Mouse (Mus musculus): ENCODE results near the gene Polr2a. TPM values are rescaled to one million over a fixed set of nuclear protein-coding genes. Genes with fewer than 3 reads are reported as not detected.
"Not testable (repeated sequence)": the region's sequence is repeated elsewhere in the genome, so short reads cannot be mapped to it uniquely, and the experiment has no call there.

Gene Polr2a
- polyA plus RNA-seq, 1 experiment from 2014 or later: 34.5 TPM

- no peaks in the 10 kb centered on the region for H3K36me3 ChIP-seq (replicated peaks)
These were observed 51.5 kb downstream of the Polr2a start for GRCm38 (mm10) chr11:69706775-69707479.

DNA sequence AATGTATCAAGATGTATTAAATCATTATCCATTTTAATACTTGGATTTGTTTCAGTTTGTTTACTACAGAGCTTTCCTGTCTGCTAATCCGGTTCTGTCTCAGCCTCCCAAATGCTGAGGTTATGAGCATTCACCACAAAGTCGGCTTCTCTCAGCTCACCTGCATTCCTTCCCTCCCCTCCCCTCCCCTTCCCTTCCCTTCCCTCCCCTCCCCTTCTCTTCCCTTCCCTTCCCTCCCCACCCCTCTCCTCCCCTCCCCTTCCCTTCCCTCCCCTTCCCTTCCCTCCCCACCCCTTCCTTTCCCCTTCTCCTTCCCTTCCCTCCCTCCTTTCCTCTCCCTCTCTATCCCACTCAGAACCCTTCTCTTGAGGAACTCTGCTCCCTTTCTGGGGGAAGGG lies 53.8 kb downstream of the Polr2a start:
- no peaks in the 10 kb centered on the region for H3K36me3 ChIP-seq (replicated peaks)
- DNase-seq (ENCODE audit: extremely low spot score, low spot score): no peak
- 58% methylated on average over 2 of the region's 2 CpGs for whole genome bisulfite sequencing

More at GRCm38 (mm10) chr11:69706775-69707479, 51.5 kb downstream of the Polr2a start:
- Histone ChIP-seq H3K27me3 (ENCODE audit: poor library complexity, severe bottlenecking) (no peaks in the 10 kb centered on the region), H3K9me3 (no peaks in the 10 kb centered on the region), H3K4me1 (peaks cover 17% of the 10 kb centered on the region), H3K27ac (no peak overlapping the region), H3K4me3 (no peak overlapping the region)
- DNase-seq (ENCODE audit: extremely low spot score, low spot score): no peak
- 50% methylated on average over 6 of the region's 6 CpGs for WGBS

GRCm38 (mm10) chr11:69703814-69704612 lies 54.4 kb downstream of the Polr2a start:
- Histone ChIP-seq H3K27ac (no peak overlapping the region), H3K4me1 (0 out of 2 replicates have a peak, but pooled peaks cover 7% of the 10 kb centered on the region), H3K27me3 (ENCODE audit: poor library complexity, severe bottlenecking) (no peaks in the 10 kb centered on the region), H3K36me3 (replicated peaks) (no peaks in the 10 kb centered on the region), H3K4me3 (no peak overlapping the region), H3K9me3 (no peaks in the 10 kb centered on the region)
- 75% methylated on average over 8 of the region's 8 CpGs for WGBS
- no peak for DNase-seq (ENCODE audit: extremely low spot score, low spot score)

More for the DNA sequence above, 53.8 kb downstream of the Polr2a start:
- Histone ChIP-seq H3K4me3 (no peak overlapping the region), H3K9me3 (no peaks in the 10 kb centered on the region), H3K4me1 (peaks cover 13% of the 10 kb centered on the region), H3K27me3 (ENCODE audit: poor library complexity, severe bottlenecking) (no peaks in the 10 kb centered on the region), H3K27ac (no peak overlapping the region)

GRCm38 (mm10) chr11:69703381-69703780 lies 55.1 kb downstream of the Polr2a start:
- H3K4me1 ChIP-seq; H3K4me3 ChIP-seq; H3K9me3 ChIP-seq; DNase-seq (ENCODE audit: extremely low spot score, low spot score); H3K27ac ChIP-seq; H3K27me3 ChIP-seq (ENCODE audit: poor library complexity, severe bottlenecking); H3K36me3 ChIP-seq (replicated peaks): not testable (repeated sequence)
- WGBS: 78% methylated on average over 3 of the region's 3 CpGs

DNA sequence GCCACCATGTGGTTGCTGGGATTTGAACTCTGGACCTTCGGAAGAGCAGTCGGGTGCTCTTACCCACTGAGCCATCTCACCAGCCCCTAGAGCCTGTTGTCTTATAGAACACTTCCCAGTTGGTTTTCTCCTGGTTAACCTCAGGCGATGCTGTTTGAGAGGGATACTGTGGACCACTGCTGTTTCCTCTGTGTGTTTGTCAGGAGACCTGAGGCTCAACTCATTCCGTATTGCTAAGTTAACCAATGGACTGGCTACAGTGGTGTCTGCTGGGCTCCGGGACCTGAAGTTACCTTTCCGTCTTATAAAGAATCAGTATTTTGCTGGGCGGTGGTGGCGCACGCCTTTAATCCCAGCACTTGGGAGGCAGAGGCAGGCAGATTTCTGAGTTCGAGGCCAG lies 55.6 kb downstream of the Polr2a start:
- not testable (repeated sequence) for H3K27ac ChIP-seq; H3K4me3 ChIP-seq; H3K9me3 ChIP-seq; H3K4me1 ChIP-seq; H3K36me3 ChIP-seq (replicated peaks); DNase-seq (ENCODE audit: extremely low spot score, low spot score); H3K27me3 ChIP-seq (ENCODE audit: poor library complexity, severe bottlenecking)
- 95% methylated on average over 10 of the region's 10 CpGs for WGBS

DNA sequence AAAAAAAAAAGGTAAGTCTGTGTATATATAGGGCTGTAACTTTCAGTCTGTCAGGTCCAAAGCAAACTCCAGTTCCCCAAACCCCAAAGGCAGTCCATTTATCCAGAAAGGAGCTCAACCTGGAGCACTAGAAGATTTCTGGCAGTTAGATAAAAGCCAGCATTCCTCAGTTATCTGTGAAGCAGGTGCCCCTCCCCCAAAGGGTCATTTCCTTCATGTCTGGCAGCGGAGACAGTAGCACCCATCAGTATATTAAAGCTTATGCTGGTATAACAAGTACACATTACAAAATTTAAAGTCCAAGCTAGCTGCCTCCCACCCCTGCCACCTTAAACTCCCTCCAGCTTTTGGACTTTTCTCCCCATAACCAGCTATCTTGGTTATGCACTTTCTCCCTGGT lies 58.8 kb downstream of the Polr2a start:
- no peak overlapping the region for H3K4me3 ChIP-seq
- WGBS: 79% methylated on average over 1 of the region's 1 CpGs
- no peak for DNase-seq (ENCODE audit: extremely low spot score, low spot score)
- peaks cover 10% of the 10 kb centered on the region; the same call in 1 of the 2 replicates for H3K27me3 ChIP-seq (ENCODE audit: poor library complexity, severe bottlenecking)
- H3K4me1 ChIP-seq: peaks cover 15% of the 10 kb centered on the region
- H3K36me3 ChIP-seq (replicated peaks): no peaks in the 10 kb centered on the region
- no peak overlapping the region for H3K27ac ChIP-seq
- no peaks in the 10 kb centered on the region for H3K9me3 ChIP-seq

- Histone ChIP-seq H3K4me3 (no peak overlapping the region), H3K9me3 (no peaks in the 10 kb centered on the region), H3K4me1 (peaks cover 16% of the 10 kb centered on the region), H3K36me3 (replicated peaks) (no peaks in the 10 kb centered on the region), H3K27me3 (ENCODE audit: poor library complexity, severe bottlenecking) (peaks cover 11% of the 10 kb centered on the region; the same call in 1 of the 2 replicates), H3K27ac (no peak overlapping the region)
- DNase-seq (ENCODE audit: extremely low spot score, low spot score): no peak
- WGBS: 74% methylated on average over 5 of the region's 5 CpGs
These were observed 59.9 kb downstream of the Polr2a start for GRCm38 (mm10) chr11:69698574-69698973.

GRCm38 (mm10) chr11:69697396-69697795 lies 61.0 kb downstream of the Polr2a start:
- DNase-seq (ENCODE audit: extremely low spot score, low spot score): no peak
- H3K4me1 ChIP-seq: peaks cover 19% of the 10 kb centered on the region

DNA sequence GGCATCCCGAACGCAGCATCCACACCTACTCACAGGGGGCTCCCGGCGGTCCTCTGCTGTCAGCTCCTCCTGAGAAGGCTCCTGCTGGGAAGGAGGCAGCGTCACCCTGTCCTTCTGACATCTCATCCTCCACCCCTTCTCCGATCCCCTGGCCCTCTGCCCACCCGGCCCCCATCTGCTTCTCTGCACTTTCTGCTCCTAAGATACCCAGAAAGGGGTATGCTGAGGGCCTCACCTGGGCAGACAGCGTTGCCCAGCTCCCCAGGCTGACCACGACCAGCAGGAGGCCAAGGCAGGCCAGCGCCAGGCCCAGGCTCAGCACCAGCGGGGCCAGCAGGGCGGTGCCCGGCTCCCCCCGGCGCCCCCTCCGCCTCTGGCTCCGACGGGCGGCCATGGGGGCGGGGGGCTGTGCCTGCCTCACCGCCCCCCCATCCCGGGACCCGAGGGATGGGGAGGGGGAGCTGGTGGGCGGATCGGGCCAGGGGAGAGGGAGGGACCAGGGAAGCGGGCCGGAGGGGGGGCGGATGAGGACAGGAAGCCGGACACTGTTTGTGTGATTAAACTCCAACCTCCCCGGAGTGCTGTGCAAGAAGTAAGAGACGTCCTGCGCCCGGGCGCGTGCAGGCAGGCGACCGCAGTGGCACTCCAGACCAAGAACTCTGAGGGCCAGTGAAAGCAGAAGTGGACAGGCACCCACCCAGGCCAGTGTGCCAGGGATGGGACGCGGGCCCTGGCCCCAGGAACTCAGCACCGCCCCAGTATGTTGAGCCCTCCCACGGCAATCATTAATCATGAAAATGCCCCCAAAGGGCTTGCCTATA lies 62.9 kb downstream of the Polr2a start, which contains the start of the genes Tnfsf12 and Tnfsfm13:
Gene Tnfsf12 (minus strand): TSS at position 489 of the 821 bp plus-strand sequence.
Gene Tnfsfm13 (minus strand): TSS at position 738 of the 821 bp plus-strand sequence.
- peaks cover 19% of the 10 kb centered on the region for H3K4me1 ChIP-seq
- DNase-seq (ENCODE audit: extremely low spot score, low spot score): peak; percentile 47
- H3K4me3 ChIP-seq: peak within 1 kb of the TSS; percentile 62
- 2% methylated on average over 40 of the region's 41 CpGs for WGBS
- H3K27ac ChIP-seq: peak within 1 kb of the TSS; percentile 87
- no peaks in the 10 kb centered on the region for H3K9me3 ChIP-seq
- no peaks in the 10 kb centered on the region for H3K36me3 ChIP-seq (replicated peaks)
- H3K27me3 ChIP-seq (ENCODE audit: poor library complexity, severe bottlenecking): peaks cover 11% of the 10 kb centered on the region; the same call in 1 of the 2 replicates

More at GRCm38 (mm10) chr11:69697396-69697795, 61.0 kb downstream of the Polr2a start:
- Histone ChIP-seq H3K36me3 (replicated peaks) (no peaks in the 10 kb centered on the region), H3K27ac (no peak overlapping the region), H3K4me3 (no peak overlapping the region), H3K27me3 (ENCODE audit: poor library complexity, severe bottlenecking) (peaks cover 11% of the 10 kb centered on the region; the same call in 1 of the 2 replicates), H3K9me3 (no peaks in the 10 kb centered on the region)
- 85% methylated on average over 3 of the region's 3 CpGs for WGBS

- Histone ChIP-seq H3K4me1 (peaks cover 19% of the 10 kb centered on the region), H3K36me3 (replicated peaks) (no peaks in the 10 kb centered on the region), H3K9me3 (no peaks in the 10 kb centered on the region), H3K27me3 (ENCODE audit: poor library complexity, severe bottlenecking) (peaks cover 11% of the 10 kb centered on the region; the same call in 1 of the 2 replicates), H3K4me3 (peak overlapping the region; percentile 62), H3K27ac (peak overlapping the region; percentile 87)
- WGBS: 24% methylated on average over 6 of the region's 6 CpGs
- DNase-seq (ENCODE audit: extremely low spot score, low spot score): no peak
These were observed 63.4 kb downstream of the Polr2a start for GRCm38 (mm10) chr11:69695046-69695360.

DNA sequence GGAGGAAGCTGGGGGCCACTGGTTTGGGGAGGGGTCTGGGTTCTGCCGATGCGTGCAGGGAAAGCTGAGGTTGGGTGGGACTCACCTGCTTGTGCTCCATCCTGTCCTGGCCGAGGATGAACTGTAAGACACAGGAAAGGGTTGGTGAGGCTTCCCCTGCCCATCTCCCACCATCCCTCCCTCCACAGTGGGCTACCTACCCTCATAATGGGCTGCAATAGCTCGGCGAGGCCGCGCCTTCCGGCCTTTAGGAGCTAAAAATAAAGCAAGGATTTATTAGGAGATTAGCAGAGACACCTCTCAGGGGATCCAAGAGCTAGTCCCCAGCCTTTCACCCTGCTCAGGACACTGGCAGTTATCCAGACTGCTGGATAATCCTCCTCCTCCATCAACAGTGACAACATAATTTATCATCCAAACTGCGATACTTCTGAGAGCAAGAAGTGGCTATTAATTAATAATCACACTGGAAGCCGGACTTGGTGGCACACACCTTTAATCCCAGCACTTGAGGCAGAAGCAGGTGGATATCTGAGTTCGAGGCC lies 64.9 kb downstream of the Polr2a start:
- no peak overlapping the region for H3K4me3 ChIP-seq
- H3K27me3 ChIP-seq (ENCODE audit: poor library complexity, severe bottlenecking): peaks cover 11% of the 10 kb centered on the region; the same call in 1 of the 2 replicates
- H3K36me3 ChIP-seq (replicated peaks): no peaks in the 10 kb centered on the region
- DNase-seq (ENCODE audit: extremely low spot score, low spot score): no peak
- peaks cover 19% of the 10 kb centered on the region for H3K4me1 ChIP-seq
- WGBS: 67% methylated on average over 11 of the region's 11 CpGs
- no peaks in the 10 kb centered on the region for H3K9me3 ChIP-seq
- H3K27ac ChIP-seq: no peak overlapping the region

- WGBS: 87% methylated on average over 6 of the region's 6 CpGs
These were observed 65.6 kb downstream of the Polr2a start for GRCm38 (mm10) chr11:69692863-69693262.

More at GRCm38 (mm10) chr11:69692863-69693262, 65.6 kb downstream of the Polr2a start:
- no peak overlapping the region for H3K4me3 ChIP-seq
- no peak overlapping the region for H3K27ac ChIP-seq
- peaks cover 11% of the 10 kb centered on the region; the same call in 1 of the 2 replicates for H3K27me3 ChIP-seq (ENCODE audit: poor library complexity, severe bottlenecking)
- no peaks in the 10 kb centered on the region for H3K36me3 ChIP-seq (replicated peaks)
- H3K4me1 ChIP-seq: peaks cover 19% of the 10 kb centered on the region
- DNase-seq (ENCODE audit: extremely low spot score, low spot score): no peak
- H3K9me3 ChIP-seq: no peaks in the 10 kb centered on the region

Measured in forebrain, embryonic 10.5 days (tissue).